Mouse (Mus musculus) thymus, adult 2 months (tissue): ENCODE data around the gene Nrp2. TPM values are rescaled to one million over a fixed set of nuclear protein-coding genes. Genes with fewer than 3 reads are reported as not detected.

Experiments used
- DNase-seq: peaks from one replicate; pipeline ENCODE4 v3.0.0; 2021
- H3K27ac ChIP-seq: fragments of 200-500 bp; 2 replicates; pipeline ENCODE4 v1.5.1; 2012; ENCODE audit warnings: low read length, control low read depth; ENCODE audit not compliant: control insufficient read depth, insufficient read depth
- H3K27me3 ChIP-seq: fragments of 200-500 bp; 2 replicates; pipeline ENCODE4 v1.6.1; 2012; ENCODE audit warnings: mild to moderate bottlenecking, low read length, moderate library complexity, mixed read lengths; ENCODE audit not compliant: control insufficient read depth, insufficient read depth
- H3K36me3 ChIP-seq: fragments of 200-500 bp; 2 replicates; pipeline ENCODE4 v1.6.1; 2012; ENCODE audit warnings: mild to moderate bottlenecking, low read length, moderate library complexity; ENCODE audit not compliant: control insufficient read depth, insufficient read depth
- H3K4me1 ChIP-seq: fragments of 200-500 bp; replicated peaks from 2 replicates; pipeline ENCODE4 v1.6.1; 2012; ENCODE audit warnings: low read length; ENCODE audit not compliant: control insufficient read depth, insufficient read depth
- H3K4me3 ChIP-seq: fragments of 200-500 bp; 2 replicates; pipeline ENCODE4 v1.5.1; 2012; ENCODE audit warnings: mild to moderate bottlenecking, low read length, control low read depth, moderate library complexity; ENCODE audit not compliant: control insufficient read depth, insufficient read depth
- CTCF ChIP-seq: fragments of 200-500 bp; IDR thresholded peaks from 2 replicates; pipeline ENCODE4 v1.5.1; 2012; ENCODE audit warnings: mild to moderate bottlenecking, control low read depth, low read length, moderate library complexity, borderline replicate concordance; ENCODE audit not compliant: control insufficient read depth, poor library complexity, insufficient read depth; ENCODE audit errors: extremely low read depth
- POLR2A ChIP-seq: fragments of 200-500 bp; IDR thresholded peaks from 2 replicates; pipeline ENCODE4 v1.6.1; 2012; ENCODE audit warnings: mild to moderate bottlenecking, low read length, control low read depth, moderate library complexity; ENCODE audit not compliant: control insufficient read depth, poor library complexity, insufficient read depth; ENCODE audit errors: extremely low read depth
- WGBS: fragments of 180-500 bp; shearing (Covaris S2); methylation state at CpG from one replicate; pipeline ENCODE4 v1.1.7; 2018; 5-methylcytosine and 5-hydroxymethylcytosine counted together
- polyA plus RNA-seq: library from polyadenylated mRNA; depleted of rRNA; stranded (reverse); fragments of >200 nt; gene quantifications from 2 replicates; pipeline ENCODE4 v1.2.3, GENCODE M21; 2012

Gene Nrp2
- polyA plus RNA-seq, 1 experiment: 5.7 TPM

DNA sequence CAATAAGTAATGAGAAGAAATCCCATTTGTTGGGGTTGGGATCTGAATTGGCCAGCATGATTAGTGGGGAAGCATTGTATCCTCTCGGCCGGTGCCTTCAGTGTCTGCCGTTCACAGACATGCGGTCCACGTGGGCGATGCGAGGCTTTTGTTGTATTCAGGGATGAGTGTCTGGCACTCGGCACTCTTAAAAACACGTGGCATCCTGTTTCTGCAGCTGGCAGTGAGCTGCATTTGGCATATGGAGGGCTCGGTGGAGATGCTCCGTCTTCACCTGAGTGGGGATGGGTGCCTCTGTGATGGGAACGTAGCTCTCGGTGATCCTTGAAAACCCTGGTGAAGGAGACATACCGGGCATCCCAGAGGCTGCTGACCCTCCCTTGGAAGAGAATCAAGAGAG lies 46.6 kb downstream of the Nrp2 start:
- Histone ChIP-seq H3K4me1 (no peaks in the 10 kb centered on the region; the same call in 1 of the 2 replicates), H3K36me3 (no peaks in the 10 kb centered on the region), H3K27me3 (no peaks in the 10 kb centered on the region), H3K4me3 (no peak overlapping the region), H3K27ac (no peak overlapping the region)
- no peak for TF ChIP-seq CTCF
- TF ChIP-seq POLR2A: no peak
- 94% methylated on average over 14 of the region's 14 CpGs for WGBS
- DNase-seq: no peak

DNA sequence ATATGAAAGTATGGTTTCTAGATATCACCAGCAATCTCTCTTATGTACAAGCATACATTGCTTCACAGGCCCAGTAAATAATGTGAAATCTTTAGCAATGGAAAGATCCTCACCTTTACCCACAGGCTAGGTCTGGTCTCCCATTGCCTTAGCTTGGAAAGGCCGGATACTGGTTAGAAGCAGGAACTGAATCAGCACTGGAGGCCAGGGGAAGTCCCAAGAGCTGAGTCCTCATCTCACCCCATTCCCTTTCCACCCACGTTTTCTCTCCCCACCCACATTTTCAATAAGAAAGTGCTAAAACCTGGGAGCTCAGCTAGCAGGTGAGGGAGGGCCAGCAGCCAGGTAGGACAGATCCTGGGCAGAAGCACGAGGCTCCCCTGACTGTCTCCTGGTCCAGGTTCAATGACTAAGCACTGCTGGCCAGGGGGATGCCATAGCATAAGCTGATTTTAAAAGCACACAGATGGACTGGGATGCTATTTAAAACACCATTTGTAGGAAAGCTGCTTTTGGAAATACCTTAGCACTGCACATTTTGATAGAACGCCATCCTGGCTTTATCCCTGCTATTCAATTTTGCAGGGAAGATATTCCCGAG lies 47.4 kb downstream of the Nrp2 start:
- no peak overlapping the region for H3K4me3 ChIP-seq
- no peaks in the 10 kb centered on the region; the same call in 1 of the 2 replicates for H3K4me1 ChIP-seq
- H3K27me3 ChIP-seq: no peaks in the 10 kb centered on the region
- DNase-seq: no peak
- H3K27ac ChIP-seq: no peak overlapping the region
- TF ChIP-seq POLR2A (no peak), CTCF (no peak)
- 52% methylated on average over 5 of the region's 5 CpGs for WGBS
- no peaks in the 10 kb centered on the region for H3K36me3 ChIP-seq

DNA sequence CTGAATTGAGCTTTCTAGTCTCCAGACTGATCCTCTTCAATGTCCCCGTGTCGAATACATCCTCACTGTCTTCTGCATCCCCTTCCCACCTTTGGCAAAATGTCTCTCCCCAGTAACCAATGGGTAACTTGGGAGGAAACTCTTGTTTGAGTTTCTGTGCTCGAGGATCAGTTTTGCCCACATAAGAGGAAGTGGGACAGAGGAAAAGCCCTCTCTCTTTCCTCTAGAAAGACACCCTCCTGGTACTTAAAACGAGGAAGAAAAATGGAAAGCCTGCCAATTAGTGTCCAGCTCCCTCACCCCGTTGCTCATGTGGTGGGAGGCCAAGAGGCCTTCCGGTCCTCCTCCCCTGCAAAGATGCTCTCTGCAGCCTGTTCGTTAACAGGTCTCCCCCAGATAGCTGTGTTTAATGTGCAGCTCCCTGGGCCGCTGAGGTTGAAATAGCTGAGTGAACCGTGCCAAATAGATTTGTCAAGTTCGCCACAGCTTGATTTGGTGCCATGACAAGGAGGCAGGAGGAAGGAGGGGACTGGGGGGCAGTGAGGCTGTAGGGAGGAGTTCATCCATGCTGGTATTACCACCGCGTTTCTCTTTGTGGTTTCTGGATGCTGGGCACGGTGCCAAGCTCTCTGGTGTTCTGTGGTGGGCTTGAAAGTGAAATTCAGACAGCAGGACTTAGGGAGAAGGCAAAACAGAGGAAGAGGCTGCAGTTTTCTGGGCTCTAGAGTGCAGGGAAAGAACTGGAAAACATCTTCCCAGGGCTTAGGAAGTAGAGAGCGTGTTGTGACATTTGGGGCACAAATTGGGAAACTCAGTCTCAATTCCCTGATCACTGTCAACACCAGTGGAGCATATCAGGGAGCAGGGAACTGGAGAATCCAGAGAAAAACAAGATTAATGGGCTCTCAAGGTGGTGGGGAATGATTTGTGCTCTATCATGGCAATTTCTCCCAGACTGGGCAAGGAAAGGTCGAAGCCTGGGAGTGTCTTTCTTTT lies 48.2 kb downstream of the Nrp2 start:
- H3K4me1 ChIP-seq: no peaks in the 10 kb centered on the region; the same call in 1 of the 2 replicates

DNA sequence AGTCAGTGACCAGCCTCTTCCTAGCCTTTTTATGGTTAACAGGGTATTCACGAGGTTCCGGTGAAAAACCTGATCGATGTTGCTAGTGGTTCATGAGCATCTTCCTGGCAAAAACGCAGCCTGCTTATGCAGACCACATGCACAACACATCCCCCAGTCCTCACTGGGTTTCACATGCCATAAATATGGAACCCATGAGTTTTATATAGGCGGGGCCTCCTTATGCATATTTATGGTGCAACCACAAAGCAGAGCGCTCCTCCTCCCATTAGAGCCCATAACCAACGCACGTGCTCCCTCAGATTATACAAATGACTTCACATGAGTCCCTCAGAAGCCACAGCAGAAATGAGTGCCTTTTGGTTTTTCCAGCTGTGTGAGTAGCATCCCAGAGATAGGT lies 49.0 kb downstream of the Nrp2 start:
- Histone ChIP-seq H3K27ac (no peak overlapping the region), H3K36me3 (no peaks in the 10 kb centered on the region), H3K27me3 (no peaks in the 10 kb centered on the region), H3K4me3 (no peak overlapping the region), H3K4me1 (no peaks in the 10 kb centered on the region; the same call in 1 of the 2 replicates)
- WGBS: 86% methylated on average over 8 of the region's 8 CpGs
- TF ChIP-seq POLR2A: no peak
- TF ChIP-seq CTCF: no peak
- DNase-seq: no peak

More for the DNA sequence above, 48.2 kb downstream of the Nrp2 start:
- TF ChIP-seq CTCF (no peak), POLR2A (no peak)
- Histone ChIP-seq H3K27me3 (no peaks in the 10 kb centered on the region), H3K36me3 (no peaks in the 10 kb centered on the region), H3K4me3 (no peak overlapping the region), H3K27ac (no peak overlapping the region)
- no peak for DNase-seq
- WGBS: 21% methylated on average over 15 of the region's 15 CpGs

DNA sequence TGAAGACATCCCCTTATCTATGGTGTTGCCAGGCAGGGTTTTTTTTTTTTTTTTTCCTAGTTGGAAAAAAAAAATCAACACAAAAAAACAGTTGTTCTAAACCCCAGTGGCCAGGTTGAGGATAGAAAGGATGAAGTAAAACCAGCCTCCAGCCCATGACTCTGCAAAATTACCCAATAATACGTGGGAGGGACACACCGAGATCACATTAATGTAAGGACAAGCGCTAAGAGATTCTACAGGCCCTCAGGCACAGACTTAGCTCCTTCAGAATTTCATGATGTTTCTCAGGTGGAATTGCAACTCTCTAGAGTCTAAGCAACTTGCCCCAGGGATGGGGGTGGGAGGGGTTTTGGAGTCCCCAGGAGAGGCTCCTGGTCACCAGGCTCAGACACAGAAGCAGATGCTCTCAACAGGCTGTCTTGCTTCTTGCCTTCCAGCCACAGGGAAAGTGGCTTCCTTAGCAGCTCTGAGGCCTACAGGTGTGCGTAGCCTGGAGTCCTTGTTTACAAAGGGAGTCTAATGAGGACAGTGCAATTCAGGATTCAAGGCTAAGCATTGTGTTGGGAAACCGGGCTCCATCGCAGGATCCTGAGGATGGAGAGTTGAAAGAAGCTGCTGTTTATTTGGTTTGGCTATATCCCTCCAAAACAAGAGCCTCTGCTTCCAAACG lies 49.7 kb downstream of the Nrp2 start:
- no peaks in the 10 kb centered on the region; the same call in 1 of the 2 replicates for H3K4me1 ChIP-seq
- DNase-seq: no peak
- no peak for TF ChIP-seq CTCF
- TF ChIP-seq POLR2A: no peak
- H3K4me3 ChIP-seq: no peak overlapping the region
- no peak overlapping the region for H3K27ac ChIP-seq
- H3K27me3 ChIP-seq: no peaks in the 10 kb centered on the region
- 93% methylated on average over 7 of the region's 7 CpGs for WGBS
- H3K36me3 ChIP-seq: no peaks in the 10 kb centered on the region

DNA sequence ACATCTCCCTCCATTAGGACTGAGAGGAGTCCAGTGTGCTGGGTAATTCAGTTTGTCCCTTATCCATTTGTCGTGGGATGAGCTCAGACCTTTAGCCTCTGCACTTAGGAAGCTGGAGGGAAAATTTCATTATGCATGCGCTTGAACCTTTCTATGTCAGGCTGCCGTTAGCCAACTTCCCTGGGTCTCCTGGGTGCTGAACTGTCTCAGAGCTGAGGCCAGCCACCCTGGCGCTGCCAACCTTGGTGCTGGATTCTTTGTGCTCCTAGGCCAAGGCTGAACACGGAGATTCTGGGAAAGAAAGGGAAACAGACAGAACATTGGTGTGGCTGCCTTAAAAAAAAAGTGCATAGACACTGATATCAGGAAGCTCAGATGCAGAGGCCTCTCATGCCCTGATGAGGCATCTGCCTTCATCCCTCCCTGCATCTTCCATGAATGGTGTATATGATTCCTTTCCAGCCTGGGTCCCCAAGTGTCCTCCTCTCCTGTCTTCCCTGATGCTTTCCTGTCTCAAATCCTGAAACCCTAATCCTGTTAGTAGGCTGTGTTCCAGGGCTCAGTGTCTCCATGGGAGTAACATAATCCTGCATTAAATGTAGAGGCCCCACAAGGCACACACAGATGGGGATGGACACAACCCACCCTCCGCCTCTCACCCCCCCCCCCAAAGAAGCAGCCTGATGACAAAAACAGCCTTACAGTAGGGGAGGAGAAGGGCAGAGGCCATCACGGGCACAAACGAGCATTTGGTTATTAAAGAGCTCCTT lies 51.2 kb downstream of the Nrp2 start:
- 91% methylated on average over 8 of the region's 8 CpGs for WGBS

More for the DNA sequence above, 51.2 kb downstream of the Nrp2 start:
- H3K4me1 ChIP-seq: no peaks in the 10 kb centered on the region; the same call in 1 of the 2 replicates
- TF ChIP-seq POLR2A: no peak
- no peak for TF ChIP-seq CTCF
- no peak for DNase-seq
- no peaks in the 10 kb centered on the region for H3K36me3 ChIP-seq
- no peak overlapping the region for H3K27ac ChIP-seq
- no peaks in the 10 kb centered on the region for H3K27me3 ChIP-seq
- H3K4me3 ChIP-seq: no peak overlapping the region
